Mouse (Mus musculus) megakaryocyte, embryonic 14.5 days (primary cell): Measurements from ENCODE around the gene Zscan2.

Experiments
- FLI1 ChIP-seq: IDR thresholded peaks from 2 replicates; pipeline ENCODE4 v1.6.1; 2012; ENCODE audit warnings: low read length, inconsistent platforms, mixed read lengths
- GATA1 ChIP-seq: IDR thresholded peaks from 3 replicates; pipeline ENCODE4 v1.6.1; 2012; ENCODE audit warnings: mixed read lengths, low read length, inconsistent platforms, borderline replicate concordance

GRCm38 (mm10) chr7:80838247-80838646, 22.5 kb upstream of the Zscan2 start:
- no peak for TF ChIP-seq GATA1
- TF ChIP-seq FLI1: no peak
